Mouse (Mus musculus): ENCODE measurements around the gene Irf2bpl. TPM values are rescaled to one million over a fixed set of nuclear protein-coding genes. Genes with fewer than 3 reads are reported as not detected.
A peak's percentile ranks its signal among the peaks of the same experiment; 100 is the strongest.

Gene Irf2bpl
- polyA plus RNA-seq, 1 experiment from 2014 or later, result 36.1 TPM

- Histone ChIP-seq H3K4me2 (ENCODE audit: low read length) (peak overlapping the region; percentile 59; the same call in 1 of the 2 replicates), H3K9me3 (ENCODE audit: control insufficient read depth, low read length) (no peaks in the 10 kb centered on the region), H3K4me3 (ENCODE audit: control insufficient read depth in 1 of 2, insufficient read depth in 1 of 2, low read depth in 1 of 2, low read length in 2 of 2) (no peak overlapping the region), H3K36me3 (ENCODE audit: control insufficient read depth, insufficient read depth, low read length) (no peaks in the 10 kb centered on the region), H3K27ac (replicated peaks in 1 of 2; ENCODE audit: control insufficient read depth in 1 of 2, insufficient read depth in 1 of 2, low read depth in 2 of 2, low read length in 2 of 2) (peak overlapping the region in 1 of 2 experiments; percentile 85; a peak in 2 of 4 replicates), H3K4me1 (ENCODE audit: control insufficient read depth in 2 of 2, insufficient read depth in 2 of 2, low read length in 2 of 2) (peaks cover 45 to 62% of the 10 kb centered on the region in 2 experiments), H3K9ac (ENCODE audit: low read length) (no peak overlapping the region), H3K27me3 (ENCODE audit: control insufficient read depth, insufficient read depth, low read length) (no peaks in the 10 kb centered on the region)
- no peak for ATAC-seq (ENCODE audit: insufficient number of reproducible peaks, insufficient read depth, low FRiP score, low read depth)
- 84% methylated on average over 3 of the region's 3 CpGs for WGBS
These were observed 48.7 kb downstream of the Irf2bpl start for GRCm38 (mm10) chr12:86835899-86836298.

- no peak overlapping the region; the same call in 1 of the 2 replicates for H3K9ac ChIP-seq (ENCODE audit: low read length)
- no peaks in the 10 kb centered on the region for H3K9me3 ChIP-seq (ENCODE audit: control insufficient read depth, low read length)
- H3K4me3 ChIP-seq (ENCODE audit: control insufficient read depth in 1 of 2, insufficient read depth in 1 of 2, low read depth in 1 of 2, low read length in 2 of 2), result no peak overlapping the region
- WGBS, result 35% methylated on average over 3 of the region's 3 CpGs
- no peaks in the 10 kb centered on the region for H3K36me3 ChIP-seq (ENCODE audit: control insufficient read depth, insufficient read depth, low read length)
- no peaks in the 10 kb centered on the region for H3K27me3 ChIP-seq (ENCODE audit: control insufficient read depth, insufficient read depth, low read length)
- ATAC-seq (ENCODE audit: insufficient number of reproducible peaks, insufficient read depth, low FRiP score, low read depth), result no peak
- no peak overlapping the region for H3K4me2 ChIP-seq (ENCODE audit: low read length)
- peaks cover 55 to 74% of the 10 kb centered on the region in 2 experiments for H3K4me1 ChIP-seq (ENCODE audit: control insufficient read depth in 2 of 2, insufficient read depth in 2 of 2, low read length in 2 of 2)
- H3K27ac ChIP-seq (replicated peaks in 1 of 2; ENCODE audit: control insufficient read depth in 1 of 2, insufficient read depth in 1 of 2, low read depth in 2 of 2, low read length in 2 of 2), result peak overlapping the region; percentile 92 to 96
These were observed 50.2 kb downstream of the Irf2bpl start for GRCm38 (mm10) chr12:86834416-86834772.

- no peaks in the 10 kb centered on the region for H3K27me3 ChIP-seq (ENCODE audit: control insufficient read depth, insufficient read depth, low read length)
- WGBS, result 13% methylated on average over 6 of the region's 6 CpGs
- H3K36me3 ChIP-seq (ENCODE audit: control insufficient read depth, insufficient read depth, low read length), result no peaks in the 10 kb centered on the region
- H3K4me2 ChIP-seq (ENCODE audit: low read length), result no peak overlapping the region; the same call in 1 of the 2 replicates
- H3K9ac ChIP-seq (ENCODE audit: low read length), result peak overlapping the region; percentile 70
- peaks cover 54 to 74% of the 10 kb centered on the region in 2 experiments for H3K4me1 ChIP-seq (ENCODE audit: control insufficient read depth in 2 of 2, insufficient read depth in 2 of 2, low read length in 2 of 2)
- no peak overlapping the region for H3K4me3 ChIP-seq (ENCODE audit: control insufficient read depth in 1 of 2, insufficient read depth in 1 of 2, low read depth in 1 of 2, low read length in 2 of 2)
- ATAC-seq (ENCODE audit: insufficient number of reproducible peaks, insufficient read depth, low FRiP score, low read depth), result peak; percentile 79
- H3K9me3 ChIP-seq (ENCODE audit: control insufficient read depth, low read length), result no peaks in the 10 kb centered on the region
- H3K27ac ChIP-seq (replicated peaks in 1 of 2; ENCODE audit: control insufficient read depth in 1 of 2, insufficient read depth in 1 of 2, low read depth in 2 of 2, low read length in 2 of 2), result peak overlapping the region; percentile 92 to 96
These were observed 50.7 kb downstream of the Irf2bpl start for GRCm38 (mm10) chr12:86833711-86834415.

GRCm38 (mm10) chr12:86832551-86833182 lies 51.9 kb downstream of the Irf2bpl start:
- peak overlapping the region; percentile 59 for H3K4me2 ChIP-seq (ENCODE audit: low read length)
- peaks cover 46 to 68% of the 10 kb centered on the region in 2 experiments for H3K4me1 ChIP-seq (ENCODE audit: control insufficient read depth in 2 of 2, insufficient read depth in 2 of 2, low read length in 2 of 2)
- peak overlapping the region; percentile 70 for H3K9ac ChIP-seq (ENCODE audit: low read length)
- H3K36me3 ChIP-seq (ENCODE audit: control insufficient read depth, insufficient read depth, low read length), result no peaks in the 10 kb centered on the region
- no peaks in the 10 kb centered on the region for H3K9me3 ChIP-seq (ENCODE audit: control insufficient read depth, low read length)
- WGBS, result 27% methylated on average over 11 of the region's 11 CpGs
- no peaks in the 10 kb centered on the region for H3K27me3 ChIP-seq (ENCODE audit: control insufficient read depth, insufficient read depth, low read length)
- H3K27ac ChIP-seq (replicated peaks in 1 of 2; ENCODE audit: control insufficient read depth in 1 of 2, insufficient read depth in 1 of 2, low read depth in 2 of 2, low read length in 2 of 2), result peak overlapping the region; percentile 92 to 96
- ATAC-seq (ENCODE audit: insufficient number of reproducible peaks, insufficient read depth, low FRiP score, low read depth), result no peak
- H3K4me3 ChIP-seq (ENCODE audit: control insufficient read depth in 1 of 2, insufficient read depth in 1 of 2, low read depth in 1 of 2, low read length in 2 of 2), result no peak overlapping the region; a peak in 1 of 4 replicates

- Histone ChIP-seq H3K27me3 (ENCODE audit: control insufficient read depth, insufficient read depth, low read length) (no peaks in the 10 kb centered on the region), H3K9ac (ENCODE audit: low read length) (peak overlapping the region; percentile 70), H3K36me3 (ENCODE audit: control insufficient read depth, insufficient read depth, low read length) (no peaks in the 10 kb centered on the region), H3K4me3 (ENCODE audit: control insufficient read depth in 1 of 2, insufficient read depth in 1 of 2, low read depth in 1 of 2, low read length in 2 of 2) (peak overlapping the region; percentile 14 to 20; a peak in 2 of 4 replicates), H3K9me3 (ENCODE audit: control insufficient read depth, low read length) (no peaks in the 10 kb centered on the region), H3K4me2 (ENCODE audit: low read length) (peak overlapping the region; percentile 59), H3K27ac (replicated peaks in 1 of 2; ENCODE audit: control insufficient read depth in 1 of 2, insufficient read depth in 1 of 2, low read depth in 2 of 2, low read length in 2 of 2) (peak overlapping the region; percentile 92 to 96), H3K4me1 (ENCODE audit: control insufficient read depth in 2 of 2, insufficient read depth in 2 of 2, low read length in 2 of 2) (peaks cover 51 to 72% of the 10 kb centered on the region in 2 experiments)
- ATAC-seq (ENCODE audit: insufficient number of reproducible peaks, insufficient read depth, low FRiP score, low read depth), result 0 out of 2 replicates have a peak, but pooled peaks have one; percentile 18
- WGBS, result 24% methylated on average over 32 of the region's 32 CpGs
These were observed 52.7 kb downstream of the Irf2bpl start for GRCm38 (mm10) chr12:86831591-86832550.

Other genes with a start within 250 kb of the Irf2bpl start
- gene Vash1, start 206.1 kb downstream of the Irf2bpl start, polyA plus RNA-seq (2014; fragmentation: Nextera tagmentation; extraction: Ambion mirVana), result 10.7 and 11.0 TPM in 2 replicates
- 8.4 and 9.6 TPM in 2 replicates for gene Angel1, start 158.3 kb downstream of the Irf2bpl start, polyA plus RNA-seq (2014; fragmentation: Nextera tagmentation; extraction: Ambion mirVana)
- gene Lrrc74a, start 150.4 kb downstream of the Irf2bpl start, polyA plus RNA-seq (2014; fragmentation: Nextera tagmentation; extraction: Ambion mirVana), result not detected in 2 replicates
- gene Cipc, start 62.2 kb upstream of the Irf2bpl start, polyA plus RNA-seq (2014; fragmentation: Nextera tagmentation; extraction: Ambion mirVana), result 26.6 and 27.1 TPM in 2 replicates
- gene Zdhhc22, start 105.6 kb upstream of the Irf2bpl start, polyA plus RNA-seq (2014; fragmentation: Nextera tagmentation; extraction: Ambion mirVana), result 0.09 TPM in 2 replicates
- gene Tmem63c, start 136.5 kb upstream of the Irf2bpl start, polyA plus RNA-seq (2014; fragmentation: Nextera tagmentation; extraction: Ambion mirVana), result 0.05 and 0.35 TPM in 2 replicates
- gene Ngb, start 217.7 kb upstream of the Irf2bpl start, polyA plus RNA-seq (2014; fragmentation: Nextera tagmentation; extraction: Ambion mirVana), result 0.27 and 0.28 TPM in 2 replicates